Mouse (Mus musculus) spleen, adult 10 weeks (tissue): Measurements from ENCODE around the gene Cygb. TPM values are rescaled to one million over a fixed set of nuclear protein-coding genes. Genes with fewer than 3 reads are reported as not detected.

Experiments
- polyA plus RNA-seq: library from polyadenylated mRNA; stranded (reverse); fragments of 350-450 nt; fragmentation: Illumina TruSeq; extraction: RNeasy Lipid Tissue Mini Kit (QIAGEN cat#74804); gene quantifications from one replicate; pipeline ENCODE4 v1.2.3, GENCODE M21; 2015; ENCODE audit warnings: low replicate concordance; ENCODE audit not compliant: insufficient read depth

Gene Cygb
- polyA plus RNA-seq, result 3.1 TPM

DNA sequence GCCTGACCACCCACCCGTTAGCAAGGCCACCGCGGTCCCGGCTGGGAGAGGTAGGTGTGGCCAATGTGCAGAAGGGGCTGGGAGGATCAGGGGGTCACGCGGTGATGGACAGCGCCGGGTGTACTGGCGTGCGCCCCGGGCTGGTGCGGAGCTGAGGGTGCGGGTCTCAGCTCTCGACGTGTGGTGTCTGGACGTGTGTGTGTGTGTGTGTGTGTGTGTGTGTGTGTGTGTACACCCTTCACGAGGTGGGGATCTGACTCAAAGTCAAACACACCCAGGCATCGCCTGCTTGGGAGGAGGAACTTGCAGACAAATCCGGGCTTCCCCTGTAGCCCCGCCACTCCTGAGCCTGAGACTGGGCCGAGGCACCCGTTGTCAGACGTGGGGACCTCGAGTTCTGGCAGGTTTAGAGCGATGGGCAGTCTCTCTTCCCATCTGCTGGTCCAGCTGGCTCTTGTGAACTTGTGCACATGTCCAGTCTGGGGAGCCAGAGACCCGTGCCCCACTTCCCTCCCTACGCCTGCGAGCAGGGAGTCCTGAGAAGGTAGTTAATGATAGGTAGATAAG is at the start of gene Cygb:
Gene Cygb, minus strand, starts transcription at position 59 of the 567 bp plus-strand sequence.

DNA sequence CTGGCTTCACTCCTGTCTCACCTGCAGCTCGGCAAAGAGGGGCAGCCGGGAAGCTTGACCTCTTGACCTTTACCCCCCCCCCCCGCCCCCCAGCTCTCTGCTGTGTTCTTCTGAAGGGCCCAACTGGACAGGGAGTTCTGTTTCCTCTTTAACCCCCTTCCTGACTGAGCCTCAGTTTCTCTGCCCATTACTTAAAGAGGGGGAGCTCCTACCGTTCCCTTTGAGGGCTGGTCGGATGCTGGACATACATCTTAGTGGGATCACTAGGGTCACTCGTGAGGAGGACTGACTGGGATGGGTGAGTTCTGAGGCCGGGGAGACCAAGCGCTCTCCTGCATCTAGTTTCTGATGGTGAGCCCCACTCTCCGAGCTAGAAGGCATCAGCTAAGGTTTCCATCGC is 879 bp downstream of the Cygb start, which contains the start of gene Prcd:
Gene Prcd, plus strand, starts transcription at position 301 of the 400 bp plus-strand sequence.

DNA sequence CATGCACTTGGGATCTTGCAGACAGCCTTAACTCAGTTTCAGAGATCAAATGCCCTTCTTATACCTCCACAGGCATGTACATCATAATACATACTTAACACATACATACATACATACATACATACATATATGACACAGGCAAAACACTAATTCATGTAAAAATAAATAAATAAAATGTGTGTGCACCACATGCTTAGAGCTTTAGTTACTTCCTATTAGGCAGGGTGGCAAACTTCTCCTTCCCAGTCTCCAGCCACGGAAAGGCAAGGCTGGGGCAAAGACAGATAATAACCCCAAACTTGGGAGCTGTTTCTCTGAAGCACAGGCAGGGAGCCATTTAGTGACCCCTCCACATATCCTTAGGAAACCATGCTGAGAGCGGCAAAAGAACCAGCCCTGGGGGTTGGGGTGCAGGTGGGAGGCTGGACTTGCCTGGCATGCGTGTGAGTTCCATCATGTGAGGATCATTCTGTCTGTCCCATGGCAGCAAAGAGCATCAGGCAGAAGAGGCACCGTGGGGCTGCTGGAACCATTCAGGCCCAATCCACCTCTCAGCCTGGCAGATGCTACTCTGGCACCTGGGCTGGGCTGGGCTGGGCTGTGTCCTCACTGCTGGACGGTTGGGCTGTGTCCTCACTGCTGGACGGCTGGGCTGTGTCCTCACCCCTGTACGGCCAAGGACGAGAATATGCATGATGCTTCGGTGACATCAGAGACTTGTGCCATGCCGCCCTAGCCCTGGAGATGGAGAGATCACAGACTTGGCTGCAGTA is 27.6 kb downstream of the Cygb start, which contains the start of gene Rhbdf2:
Gene Rhbdf2, minus strand, starts transcription at position 721 of the 773 bp plus-strand sequence.

Other genes starting within 250 kb of the Cygb start
- gene Rnf157, start 241.3 kb downstream of the Cygb start, polyA plus RNA-seq, result 14.8 TPM
- 21.9 TPM for gene Ubald2, start 220.2 kb downstream of the Cygb start, polyA plus RNA-seq
- not detected for gene Qrich2, start 188.1 kb downstream of the Cygb start, polyA plus RNA-seq
- gene Prpsap1, start 160.1 kb downstream of the Cygb start, polyA plus RNA-seq, result 72.5 TPM
- 1.9 TPM for gene Sphk1, start 123.4 kb downstream of the Cygb start, polyA plus RNA-seq
- 22.0 TPM for gene Ube2o, start 72.9 kb downstream of the Cygb start, polyA plus RNA-seq
- gene Aanat, start 67.9 kb downstream of the Cygb start, polyA plus RNA-seq, result not detected
- gene Rhbdf2, start 27.3 kb downstream of the Cygb start, polyA plus RNA-seq, result 9.8 TPM
- not detected for gene Prcd, start 779 bp downstream of the Cygb start, polyA plus RNA-seq
- gene St6galnac1, start 121.2 kb upstream of the Cygb start, polyA plus RNA-seq, result not detected
- gene Mxra7, start 173.7 kb upstream of the Cygb start, polyA plus RNA-seq, result 11.8 TPM
- gene Mettl23, start 189.0 kb upstream of the Cygb start, polyA plus RNA-seq, result 116 TPM
- 39.3 TPM for gene Jmjd6, start 189.1 kb upstream of the Cygb start, polyA plus RNA-seq
- 22.4 TPM for gene Mfsd11, start 198.1 kb upstream of the Cygb start, polyA plus RNA-seq
- 528 TPM for gene Srsf2, start 198.8 kb upstream of the Cygb start, polyA plus RNA-seq